Mouse (Mus musculus) gastrocnemius, postnatal 14 days (tissue): ENCODE measurements at regions not wholly inside any gene's neighbourhood (a gene's known extent, or its start where the extent isn't known, plus 50 kb on each side); places are given as distances from the start of the nearest gene placed in this dataset.

Experiments used
- DNase-seq: peaks from one replicate; pipeline ENCODE4 v3.0.0; 2021; ENCODE audit warnings: mixed read lengths
- intact Hi-C: fragments of 180-260 bp; cut with DNase I; formaldehyde crosslinking; loops from one replicate; pipeline ENCODE4 v1.15.1; 2025; ENCODE audit warnings: low total_unique reads

DNA sequence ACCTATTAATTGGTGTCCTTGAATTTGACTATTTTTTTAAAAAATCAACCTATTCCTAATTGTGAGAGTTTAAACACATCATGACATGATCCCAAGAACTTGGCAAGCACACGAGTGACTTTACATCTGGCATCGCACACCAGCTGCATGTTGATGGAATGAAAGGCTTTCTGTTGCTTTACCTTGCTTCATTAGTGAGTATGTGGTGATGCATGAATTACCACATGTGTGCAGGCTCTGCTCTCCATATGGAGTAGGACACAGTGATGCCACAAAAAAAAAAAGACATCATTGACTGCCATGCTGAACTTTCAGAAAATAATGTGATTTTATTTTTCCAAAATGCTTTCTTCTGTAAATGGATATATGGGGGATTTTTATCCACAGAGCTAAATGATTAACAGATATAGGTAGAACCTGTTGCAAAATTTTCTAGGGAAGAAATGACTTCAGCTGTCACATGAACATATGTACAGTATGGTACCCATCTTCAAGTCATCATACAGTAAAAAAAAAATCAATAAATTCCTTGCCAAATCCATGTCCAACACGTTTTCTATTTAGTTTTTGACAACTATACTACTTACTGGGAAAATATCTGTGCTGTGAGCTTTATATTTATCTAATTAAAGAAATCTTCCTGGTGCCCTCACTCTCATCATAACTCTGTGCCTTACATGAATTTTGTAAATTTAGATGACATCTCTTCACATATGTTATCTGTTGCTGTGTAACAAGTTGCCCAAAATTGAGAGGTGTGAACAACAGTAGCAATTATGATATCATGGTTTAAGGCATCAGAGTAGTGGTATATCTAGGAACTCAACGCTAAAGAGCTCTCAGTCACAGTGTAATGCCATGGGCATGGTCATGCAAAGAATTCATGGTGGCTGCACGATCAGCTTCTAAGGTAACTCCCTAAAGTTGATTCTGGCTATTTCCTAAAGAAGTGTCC is 84.0 kb upstream of the Arrdc3 start:
- DNase-seq, result no peak
- intact Hi-C loops, result no loop called here

DNA sequence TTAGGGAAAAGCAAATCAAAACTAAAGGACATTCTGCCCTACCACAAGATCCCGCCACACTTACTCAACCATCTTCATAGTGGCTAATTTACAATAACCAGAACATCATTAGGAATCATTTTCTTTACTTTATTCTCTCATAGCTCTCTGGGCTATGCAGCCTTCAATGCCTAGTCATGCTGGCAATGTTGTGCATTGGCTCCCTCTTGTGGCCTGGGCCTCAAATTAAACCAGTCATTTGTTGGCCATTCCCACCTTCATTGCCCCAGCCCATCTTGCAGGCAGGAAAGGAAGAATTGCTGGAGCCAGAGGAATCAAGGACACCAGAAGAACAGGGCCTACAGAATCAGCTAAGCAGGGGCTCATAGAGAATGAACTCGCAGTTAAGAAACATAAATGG is 77.0 kb upstream of the Arrdc3 start:
- DNase-seq, result peak; percentile 13
- intact Hi-C loops, result no loop called here

DNA sequence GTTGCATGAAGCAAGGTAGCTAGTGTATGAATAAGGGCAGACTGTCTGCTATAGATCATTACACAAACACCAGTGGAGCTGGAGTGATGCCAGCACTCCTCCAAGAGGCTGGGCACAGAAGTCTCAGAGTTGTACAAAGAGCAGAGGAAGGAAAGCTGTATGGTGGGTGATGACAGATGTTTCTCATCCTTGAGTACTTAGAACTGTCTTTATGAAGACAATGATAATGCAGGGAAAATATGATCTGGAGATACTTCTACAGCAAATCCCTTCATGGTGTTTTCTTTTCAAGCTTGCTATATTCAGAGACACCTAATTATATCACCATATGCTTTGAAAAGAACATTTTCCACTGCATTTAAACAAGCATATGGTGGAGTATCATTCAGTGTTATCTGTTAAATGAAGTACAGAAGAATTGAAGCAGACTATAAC is 56.1 kb upstream of the Arrdc3 start:
- intact Hi-C loops, result no loop called here
- no peak for DNase-seq
